Mouse (Mus musculus) mouse embryonic stem cell (cell line): Measurements from ENCODE around the gene Lyrm9.
"Not testable (repeated sequence)": the region's sequence is repeated elsewhere in the genome, so short reads cannot be mapped to it uniquely, and the experiment has no call there.

ENCODE experiments used
- in situ Hi-C, 2 experiments: fragments of 300-500 bp; cut with MboI; formaldehyde crosslinking; loops; 1 replicate in 1 of 2; 3 replicates in 1 of 2; pipeline ENCODE4 v1.14.3; 2019 to 2020; ENCODE audit warnings: low sequenced_read_pairs in 2 of 2, low pct_unique_long_range_greater_than_20kb in 1 of 2, mixed read lengths in 1 of 2; ENCODE audit not compliant: unreplicated experiment in 1 of 2

The Lyrm9 gene

DNA sequence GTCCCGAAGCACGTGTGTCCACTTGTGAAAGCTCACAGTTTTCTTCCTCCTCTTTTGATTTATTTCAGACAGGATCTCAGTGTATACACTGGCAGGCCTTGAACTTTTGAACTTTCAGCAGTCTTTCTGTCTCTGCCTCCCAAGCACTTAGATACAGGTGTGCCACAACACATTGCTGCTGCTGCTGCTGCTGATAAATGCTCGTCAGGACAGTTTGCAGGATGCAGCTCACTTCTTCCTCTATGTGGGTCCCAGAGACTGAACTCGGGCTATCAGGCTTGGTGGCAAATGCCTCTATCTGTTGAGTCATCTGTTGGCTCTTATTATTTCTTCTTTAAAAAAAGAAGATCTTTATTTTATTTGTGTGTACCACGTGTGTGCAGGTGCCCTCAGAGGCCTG, 13.8 kb downstream of the Lyrm9 start:
- in situ Hi-C loops: loop anchor here in 1 of 2 experiments (10.0 to 25.0 kb wide), 2 partner anchors 115 to 253 kb away; no protein-coding TSS in a partner anchor

DNA sequence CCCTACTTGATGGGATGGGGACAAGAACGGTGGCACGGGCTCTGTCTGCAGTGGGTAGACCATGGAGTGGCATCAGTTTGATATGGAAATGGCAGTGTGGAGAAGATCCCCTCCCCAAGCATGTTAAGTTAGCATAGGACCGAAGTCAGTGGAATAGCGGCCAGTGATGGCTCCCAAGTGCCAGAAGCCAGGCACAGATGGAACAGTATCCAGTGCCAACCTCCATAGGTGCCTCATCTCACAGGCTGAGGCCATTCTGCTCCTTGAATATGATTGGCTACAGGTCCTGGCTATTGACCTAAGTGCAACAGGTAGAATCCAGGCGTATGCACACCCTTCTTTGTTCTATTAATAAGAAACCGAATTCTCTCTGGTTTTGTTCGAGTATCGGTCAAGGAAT, 15.6 kb downstream of the Lyrm9 start:
- in situ Hi-C loops: loop anchor here in 1 of 2 experiments (10.0 to 25.0 kb wide), 2 partner anchors 113 to 255 kb away; no protein-coding TSS in a partner anchor

DNA sequence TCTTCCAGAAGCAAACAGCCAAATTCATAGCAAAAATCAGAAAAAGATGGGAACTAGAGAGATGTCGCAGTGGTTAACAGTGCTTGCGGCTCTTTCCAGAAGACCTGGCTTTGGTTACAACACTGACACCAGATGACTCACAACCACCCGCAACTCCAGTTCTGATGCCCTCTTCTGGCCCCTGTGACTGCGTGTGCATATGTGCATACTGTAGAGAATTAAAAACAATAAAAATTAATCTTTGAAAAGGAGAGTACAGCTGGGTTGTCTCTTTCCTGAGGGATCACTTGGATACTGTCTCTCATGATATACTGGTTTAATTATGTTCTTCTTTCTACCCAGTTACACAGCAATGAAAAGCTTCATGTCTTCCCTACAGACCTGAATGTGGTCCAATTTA, 20.2 kb downstream of the Lyrm9 start:
- in situ Hi-C loops: loop anchor here in 1 of 2 experiments (10.0 to 25.0 kb wide), 2 partner anchors 108 to 259 kb away; no protein-coding TSS in a partner anchor

DNA sequence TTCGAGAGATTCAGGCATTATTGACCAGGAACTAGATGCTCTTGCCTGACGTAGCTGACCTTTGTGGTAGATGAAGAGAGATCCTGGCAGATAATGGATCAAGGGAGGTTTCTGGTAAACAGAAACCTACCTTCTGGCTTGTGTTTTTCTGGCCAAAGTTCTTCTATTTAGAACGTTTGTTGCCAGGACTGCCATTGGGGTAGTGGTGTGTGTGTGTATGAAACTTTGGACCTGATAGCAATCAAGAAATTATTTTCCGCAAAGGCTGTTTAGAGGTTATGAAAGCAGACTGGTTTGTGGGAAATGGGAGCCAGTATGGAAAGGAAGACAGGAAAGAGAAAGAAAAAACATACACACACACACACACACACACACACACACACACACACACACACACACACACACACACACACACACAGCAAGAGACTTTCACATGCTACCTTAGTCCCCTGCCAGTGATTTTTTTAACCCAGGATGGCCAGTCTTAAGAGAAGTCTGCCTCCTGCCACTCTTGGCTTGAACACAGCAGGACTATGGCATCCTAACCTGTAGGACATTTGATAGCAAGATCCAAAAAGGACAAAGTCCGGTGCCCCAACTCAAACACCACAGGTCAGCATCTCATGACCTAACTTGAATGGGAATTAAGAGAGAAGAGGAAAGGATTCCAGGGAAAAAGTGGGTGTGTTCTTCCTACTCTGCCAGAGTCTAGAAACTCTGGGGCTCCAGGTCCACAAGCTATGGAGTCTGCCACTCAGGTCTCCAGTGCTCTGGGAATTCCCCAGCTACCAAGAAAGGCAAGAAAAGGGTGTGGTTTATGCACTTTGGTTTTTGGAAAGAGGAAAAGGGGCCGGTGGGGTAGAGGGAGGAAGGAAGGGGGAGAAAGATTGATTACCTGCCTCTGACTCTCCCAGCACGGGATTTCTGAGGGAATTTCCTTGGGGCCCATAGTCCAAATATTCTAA, 21.8 kb downstream of the Lyrm9 start:
- in situ Hi-C loops: loop anchor here in 1 of 2 experiments (10.0 to 25.0 kb wide), 2 partner anchors 107 to 261 kb away; no protein-coding TSS in a partner anchor

DNA sequence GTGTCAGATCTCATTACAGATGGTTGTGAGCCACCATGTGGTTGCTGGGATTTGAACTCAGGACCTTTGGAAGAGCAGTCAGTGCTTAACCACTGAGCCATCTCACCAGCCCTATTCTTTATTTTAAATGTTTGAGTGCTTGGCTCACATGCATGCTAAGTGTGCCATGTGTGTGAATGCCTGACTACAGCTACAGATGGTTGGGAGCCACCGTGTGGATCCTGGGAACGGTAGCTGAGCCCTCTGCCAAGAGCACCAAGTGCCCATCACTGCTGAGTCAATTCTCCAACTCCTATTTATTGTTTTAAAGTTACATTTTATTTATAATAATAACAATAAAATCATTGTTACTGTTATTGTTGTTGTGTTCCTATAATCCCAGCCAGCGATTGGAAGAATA, 23.5 kb downstream of the Lyrm9 start:
- in situ Hi-C loops: loop anchor here in 1 of 2 experiments (10.0 to 25.0 kb wide), 2 partner anchors 105 to 263 kb away; no protein-coding TSS in a partner anchor

DNA sequence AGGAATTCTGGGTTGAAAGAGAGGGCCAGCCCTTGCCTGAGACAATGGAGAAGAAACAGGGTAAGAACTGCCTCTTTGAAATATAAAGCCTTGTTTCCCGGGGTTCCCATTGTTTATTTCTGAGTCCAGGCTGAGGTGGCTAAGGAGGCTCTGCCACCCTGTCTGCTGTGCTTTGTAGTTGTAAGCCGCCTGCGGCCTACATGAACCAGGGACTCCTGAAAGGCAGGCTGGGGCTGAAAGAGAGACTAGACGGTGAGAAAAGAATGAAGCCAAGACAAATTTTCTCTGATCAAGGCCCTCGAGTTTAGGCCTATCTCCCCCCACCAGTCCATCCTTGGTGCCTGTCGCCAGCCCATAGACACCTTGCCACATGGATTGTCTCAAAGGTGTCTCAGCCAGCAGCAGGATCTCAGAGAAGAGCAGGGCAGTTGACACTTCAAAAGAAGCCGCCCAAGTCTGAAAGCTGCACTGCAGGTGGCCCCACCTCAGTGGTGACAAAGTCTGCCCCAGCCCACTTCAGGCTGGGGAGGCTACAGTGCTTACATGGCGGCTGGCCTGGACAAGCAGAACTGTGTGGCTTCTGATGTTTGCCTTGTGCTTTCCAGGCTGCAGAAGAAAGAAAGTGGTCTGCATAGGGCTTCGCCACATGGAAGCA, 25.0 kb downstream of the Lyrm9 start:
- in situ Hi-C loops: no loop called here

DNA sequence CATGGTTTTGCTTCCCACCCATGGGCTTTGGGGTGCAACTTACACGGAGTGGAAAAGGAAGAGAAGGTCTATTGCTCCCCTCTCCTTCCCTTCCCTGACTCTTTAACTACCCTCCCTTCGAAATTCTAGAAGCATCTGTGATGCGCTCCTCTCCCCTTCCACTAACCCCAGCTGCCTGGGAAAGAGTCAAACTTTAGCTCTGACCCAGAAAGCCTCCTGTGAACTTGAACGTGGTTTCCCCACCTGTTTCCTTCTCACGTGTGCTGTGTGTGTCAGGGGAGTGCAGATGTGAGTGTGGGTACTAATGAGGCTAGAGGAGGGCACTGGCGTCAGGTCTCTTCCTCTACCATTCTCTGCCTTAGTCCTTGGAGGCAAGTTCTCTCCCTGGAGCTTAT, 25.5 kb downstream of the Lyrm9 start:
- in situ Hi-C loops: no loop called here

DNA sequence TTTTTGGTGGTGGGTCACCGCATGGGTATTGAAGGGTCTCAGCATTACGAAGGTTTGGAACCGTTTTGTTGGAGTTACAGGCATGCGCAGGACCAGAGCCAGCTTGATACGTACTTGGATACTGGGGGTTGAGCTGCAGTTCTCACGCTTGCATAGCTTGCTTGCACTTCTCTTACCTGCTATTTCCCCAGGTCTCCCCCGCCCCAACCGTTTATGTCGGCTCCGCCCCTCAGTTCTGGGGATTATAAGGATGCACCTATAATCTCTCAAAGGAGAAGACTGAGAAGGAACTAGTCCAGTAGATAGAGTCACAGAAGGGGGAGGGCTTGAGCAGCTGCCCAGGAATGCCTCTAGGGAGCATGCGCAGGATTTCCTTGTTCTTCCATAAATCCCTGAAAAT, 26.1 kb downstream of the Lyrm9 start:
- in situ Hi-C loops: no loop called here

DNA sequence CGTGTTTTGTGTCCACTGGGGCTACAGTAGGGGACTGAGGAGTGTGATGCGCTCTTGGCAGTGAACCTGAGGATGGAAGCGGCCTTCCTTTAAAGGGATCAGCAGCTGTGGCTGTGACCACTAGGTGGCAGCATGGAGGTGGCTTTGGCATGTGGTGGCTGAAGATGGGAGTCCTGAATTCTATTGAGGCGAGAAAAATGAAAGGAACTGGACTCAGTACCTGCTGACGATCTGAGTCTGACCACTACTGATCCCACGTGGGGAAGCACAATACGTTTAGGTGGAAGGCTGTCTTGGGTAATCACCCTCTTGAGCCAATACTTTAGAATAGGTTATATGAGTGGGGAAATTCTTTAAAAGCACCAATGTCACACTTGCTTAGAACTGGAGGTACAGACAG, 29.9 kb downstream of the Lyrm9 start:
- in situ Hi-C loops: loop anchor here in 1 of 2 experiments (5.0 kb wide), 1 partner anchor 96 kb away; no protein-coding TSS in a partner anchor

DNA sequence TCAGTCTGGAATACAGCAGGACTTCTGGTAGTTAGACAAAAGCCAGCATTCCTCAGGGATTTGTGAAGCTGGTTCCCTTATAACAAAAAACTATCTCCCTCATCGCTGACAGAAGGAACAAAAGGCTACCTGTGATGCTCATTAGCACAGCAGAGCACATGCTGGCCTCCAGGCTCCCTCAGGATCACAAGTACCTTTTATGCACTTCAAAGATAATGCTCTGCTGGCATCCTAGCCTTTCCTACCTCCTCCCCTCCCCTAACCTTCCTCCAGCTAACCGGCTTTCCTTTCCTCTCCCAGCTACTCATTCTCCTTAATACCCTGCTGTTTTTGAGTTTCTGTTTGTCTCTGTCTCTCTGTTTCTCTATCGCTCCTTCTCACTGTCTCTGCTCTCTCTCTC, 31.2 kb downstream of the Lyrm9 start:
- in situ Hi-C loops: loop anchor here in 1 of 2 experiments (5.0 kb wide), 1 partner anchor 95 kb away; no protein-coding TSS in a partner anchor

DNA sequence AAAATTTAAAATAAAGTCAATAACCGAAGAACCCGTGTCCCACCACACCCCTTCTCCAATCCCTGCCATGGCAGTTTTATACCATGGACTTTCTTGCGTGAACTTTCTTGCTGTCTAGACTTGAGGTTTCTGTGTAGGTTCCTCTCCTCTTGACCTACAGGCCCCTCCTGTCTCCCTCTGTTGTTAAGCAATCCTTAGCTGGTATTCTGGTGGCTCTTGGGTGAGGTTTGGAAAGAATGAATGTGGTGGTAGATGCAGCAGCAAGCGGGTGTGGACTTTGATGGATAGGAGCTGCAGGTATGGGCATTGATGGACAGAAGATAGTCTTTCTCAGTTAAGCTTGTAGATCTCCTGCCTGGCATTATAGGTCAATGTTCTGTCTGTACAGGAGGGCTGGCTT, 37.5 kb downstream of the Lyrm9 start:
- in situ Hi-C loops: no loop called here

DNA sequence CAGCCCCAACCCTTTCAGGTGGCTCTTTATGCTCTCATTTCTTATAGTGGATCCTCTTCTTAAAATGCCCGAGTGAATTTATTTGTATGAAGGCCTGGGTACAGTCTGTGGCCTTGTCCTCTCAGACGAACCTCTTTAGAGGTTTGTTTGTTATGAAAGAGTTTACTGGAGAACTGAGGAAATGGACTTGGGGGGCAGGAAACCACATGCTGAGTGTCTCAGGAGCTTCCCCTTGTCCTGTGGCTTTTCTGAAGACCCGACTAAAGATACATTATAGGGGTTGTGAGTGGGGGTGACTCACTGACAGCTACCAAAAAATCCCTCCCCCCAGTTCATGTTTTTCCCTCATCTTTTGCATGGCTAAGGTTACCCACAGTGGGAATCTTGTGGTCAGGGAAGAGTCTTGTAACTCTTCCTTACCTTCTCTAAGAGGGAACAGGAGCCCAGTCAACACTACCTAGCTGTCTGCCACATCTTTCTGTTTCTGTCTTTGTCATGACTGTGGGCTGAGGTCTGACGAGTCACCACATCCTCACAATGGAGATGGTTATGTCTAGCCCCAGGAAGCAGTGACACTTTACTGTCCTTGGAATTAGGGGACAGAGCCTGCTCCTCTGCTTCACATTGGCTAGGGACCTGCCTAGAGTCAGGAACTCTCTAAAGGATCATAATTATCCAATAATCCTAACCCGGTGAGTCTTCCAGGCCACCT, 38.3 kb downstream of the Lyrm9 start:
- in situ Hi-C loops: no loop called here

DNA sequence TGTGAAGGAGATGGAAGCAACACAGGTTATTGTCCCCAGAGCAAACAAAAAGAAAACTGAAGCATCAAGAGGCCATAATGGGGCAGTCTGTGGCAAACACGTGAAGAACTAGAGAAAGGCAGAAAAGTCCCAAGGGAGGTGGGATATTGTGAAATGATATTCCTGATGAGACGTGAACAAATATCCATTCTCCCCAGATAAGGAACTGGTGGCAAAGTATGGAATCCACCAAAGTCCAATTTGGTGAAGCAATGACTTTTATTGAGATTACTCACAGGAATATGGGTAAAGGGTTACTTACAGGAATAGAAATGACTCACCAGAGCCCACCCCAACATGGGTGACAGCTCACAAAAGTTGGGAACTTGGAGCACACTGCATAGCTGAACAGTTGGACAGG, 38.9 kb downstream of the Lyrm9 start:
- in situ Hi-C loops: no loop called here

DNA sequence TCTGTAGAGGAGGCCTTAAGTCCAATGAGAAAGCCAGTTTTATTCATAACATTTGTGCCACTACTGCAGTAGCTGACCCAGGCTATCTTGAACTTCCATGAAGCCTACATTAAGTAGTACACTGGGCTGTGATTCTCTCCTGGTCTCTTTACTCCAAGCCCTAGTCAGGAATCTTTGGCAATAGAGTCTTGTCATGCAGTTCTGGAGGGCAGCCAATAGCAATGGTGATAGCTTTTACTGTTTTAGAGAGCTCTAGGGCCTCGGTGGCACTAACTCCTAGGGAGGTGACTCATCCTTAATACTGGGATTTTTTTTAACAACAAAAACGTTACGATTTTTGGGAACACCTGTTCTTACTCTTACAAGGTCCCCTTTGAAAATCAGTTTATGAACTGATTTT, 40.1 kb downstream of the Lyrm9 start:
- in situ Hi-C loops: no loop called here

DNA sequence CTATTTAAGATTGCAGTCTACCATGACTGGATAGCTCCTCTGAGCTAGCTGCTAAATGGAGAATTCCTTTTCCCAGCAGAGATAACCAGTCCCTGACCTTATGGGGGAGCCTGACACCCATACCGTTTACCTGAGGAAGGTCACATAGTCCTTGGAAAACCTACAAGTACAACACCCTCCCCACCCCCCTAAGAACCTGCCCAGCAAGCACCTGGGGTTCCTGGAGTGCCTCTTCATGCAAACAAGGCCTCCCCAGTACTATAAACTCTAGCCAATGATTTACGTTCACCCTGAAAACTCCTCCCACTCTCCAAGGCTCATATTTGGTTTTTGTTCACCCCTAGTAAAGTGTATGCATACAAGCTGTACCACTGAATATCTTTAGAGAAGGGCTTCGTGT, 41.3 kb downstream of the Lyrm9 start:
- in situ Hi-C loops: no loop called here

DNA sequence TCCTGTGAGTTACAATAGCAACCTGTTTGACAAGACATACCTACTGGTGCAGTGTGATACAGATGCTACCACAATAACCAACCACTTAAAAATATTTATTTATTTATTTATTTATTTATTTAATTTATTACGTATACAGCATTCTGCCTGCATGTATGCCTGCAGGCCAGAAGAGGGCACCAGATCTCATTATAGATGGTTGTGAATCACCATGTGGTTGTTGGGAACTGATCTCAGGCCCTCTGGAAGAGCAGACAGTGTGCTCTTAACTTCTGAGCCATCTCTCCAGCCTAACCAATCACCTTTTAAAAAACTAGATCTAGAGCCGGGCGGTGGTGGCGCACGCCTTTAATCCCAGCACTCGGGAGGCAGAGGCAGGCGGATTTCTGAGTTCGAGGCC, 42.8 kb downstream of the Lyrm9 start:
- in situ Hi-C loops: not testable (repeated sequence)

DNA sequence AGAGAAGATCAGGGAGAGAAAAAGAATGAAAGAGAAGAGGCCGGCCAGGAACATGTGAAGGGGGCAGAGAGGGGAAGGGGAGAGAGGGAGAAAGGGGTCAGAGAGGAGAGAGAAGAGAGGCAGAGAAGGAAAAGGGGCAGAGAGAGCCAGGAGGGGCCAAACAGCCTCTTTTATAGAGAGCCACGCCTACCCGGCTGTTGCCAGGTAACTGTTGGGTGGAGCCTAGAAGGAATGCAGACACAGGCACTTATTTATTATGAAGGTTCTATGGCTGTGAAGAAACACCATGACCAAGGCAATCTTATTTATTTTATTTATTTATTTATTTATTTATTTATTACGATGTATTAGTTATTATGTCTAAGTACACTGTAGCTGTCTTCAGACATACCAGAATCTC, 44.5 kb downstream of the Lyrm9 start:
- in situ Hi-C loops: no loop called here

DNA sequence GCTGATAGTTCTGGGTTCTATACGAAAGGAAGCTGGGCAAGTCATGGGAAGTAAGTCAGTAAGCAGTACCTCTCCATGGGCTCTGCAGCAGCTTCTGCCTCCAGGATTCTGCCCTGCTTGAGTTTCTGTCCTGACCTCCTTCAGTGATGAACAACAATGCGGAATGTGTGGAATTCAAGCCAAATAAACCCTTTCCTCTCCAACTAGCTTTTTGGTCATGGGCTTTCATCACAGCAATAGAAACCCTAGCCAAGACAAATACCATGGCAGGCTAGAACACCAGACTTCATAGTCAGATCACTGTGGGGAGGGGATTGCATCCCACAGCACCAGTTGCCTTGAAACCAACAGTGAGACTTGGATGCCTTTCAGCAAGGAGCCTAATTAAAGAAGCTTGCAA, 46.4 kb downstream of the Lyrm9 start:
- in situ Hi-C loops: no loop called here

DNA sequence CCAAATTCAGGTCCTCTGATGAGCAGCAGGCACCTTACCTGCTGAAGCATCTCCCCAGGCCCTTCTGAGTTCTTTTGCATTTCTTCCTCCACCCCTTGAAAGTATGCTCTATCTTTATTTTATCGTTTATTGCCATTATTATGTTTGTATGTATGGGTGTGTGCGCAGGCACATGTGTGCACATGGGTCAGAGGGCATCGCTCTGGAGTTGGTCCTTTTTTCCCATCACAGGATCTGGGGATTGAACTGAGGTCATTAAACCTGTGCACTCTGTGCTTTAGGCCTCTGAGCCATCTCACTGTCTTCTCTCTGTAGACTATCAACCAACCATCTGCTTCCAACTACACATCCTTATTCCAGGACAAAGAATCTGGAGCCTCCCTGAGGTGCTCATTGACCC, 53.3 kb downstream of the Lyrm9 start:
- in situ Hi-C loops: no loop called here
